Mouse (Mus musculus) kidney, postnatal 25 days (tissue): Measurements from ENCODE around the gene Arhgap44.

Experiments used
- DNase-seq, 2 experiments: peaks; one replicate each; pipeline ENCODE4 v3.0.0; 2021; ENCODE audit warnings: mixed read lengths in 2 of 2

The Arhgap44 gene

GRCm38 (mm10) chr11:65162767-65163120 lies at the start of gene Arhgap44:
Arhgap44 (minus strand) TSS chr11:65162961.
- peak; percentile 76 to 81 for DNase-seq

DNA sequence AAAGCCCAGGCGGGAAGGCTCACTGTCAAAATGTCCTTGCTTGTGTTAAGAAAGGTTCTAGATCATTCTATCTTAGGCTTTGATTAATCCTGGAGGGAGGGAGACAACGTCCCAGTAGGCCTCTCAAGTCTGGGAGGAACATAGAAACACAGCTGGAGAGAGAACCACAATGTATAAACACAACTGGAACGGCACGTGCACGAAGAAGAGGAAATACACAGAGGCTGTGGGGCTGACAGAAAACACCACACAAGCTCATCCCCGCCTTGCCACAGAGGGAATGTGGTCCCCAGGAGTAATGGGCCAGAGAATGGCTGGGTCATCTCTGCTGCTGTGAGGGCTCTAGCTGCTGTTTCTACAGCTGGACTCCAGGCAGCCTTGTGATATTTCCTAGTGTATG lies 48.9 kb upstream of the Arhgap44 start:
- DNase-seq: no peak

DNA sequence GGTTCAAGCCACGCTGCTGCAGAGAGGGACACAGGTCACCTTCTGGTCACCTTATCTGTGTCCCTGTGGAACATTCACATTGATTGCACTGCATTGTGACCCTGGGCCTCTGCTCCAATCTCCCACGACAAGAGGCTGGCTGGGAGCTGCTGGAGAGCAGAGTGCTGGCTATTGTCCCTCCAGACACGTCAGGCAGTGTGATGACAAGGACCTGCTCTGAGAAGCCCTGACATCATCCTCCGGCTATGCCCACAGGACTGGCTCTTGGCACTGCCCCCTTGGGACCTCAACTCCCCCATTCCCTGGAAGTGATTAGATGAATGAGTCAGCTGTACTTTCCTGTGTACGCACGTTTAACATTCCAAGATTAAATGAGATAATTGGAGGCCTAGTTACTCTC lies 46.7 kb upstream of the Arhgap44 start:
- no peak for DNase-seq

GRCm38 (mm10) chr11:65205306-65205705 lies 42.5 kb upstream of the Arhgap44 start:
- DNase-seq: no peak

GRCm38 (mm10) chr11:65204651-65205050 lies 41.9 kb upstream of the Arhgap44 start:
- no peak for DNase-seq

- no peak for DNase-seq
These were observed 40.3 kb upstream of the Arhgap44 start for GRCm38 (mm10) chr11:65203020-65203419.

DNA sequence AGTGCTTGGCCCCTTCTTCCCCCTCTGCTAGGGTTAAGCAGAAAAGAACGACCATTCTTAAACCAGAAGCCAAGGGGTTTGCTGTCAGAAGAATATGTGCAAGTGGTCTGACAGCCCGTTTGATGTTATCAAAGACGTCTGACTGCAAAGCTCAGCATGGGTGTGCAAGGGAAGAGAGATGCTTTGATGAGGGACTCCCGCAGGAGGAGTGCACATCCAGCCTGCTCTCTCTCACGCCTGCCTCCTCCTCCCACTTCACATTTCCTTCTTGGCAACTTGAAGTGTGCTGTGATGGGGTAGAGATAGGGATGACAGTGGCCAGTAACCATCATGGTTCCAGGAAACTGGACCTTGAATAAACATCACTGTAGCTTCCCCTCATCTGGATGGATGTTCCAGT lies 39.5 kb upstream of the Arhgap44 start:
- DNase-seq: no peak

DNA sequence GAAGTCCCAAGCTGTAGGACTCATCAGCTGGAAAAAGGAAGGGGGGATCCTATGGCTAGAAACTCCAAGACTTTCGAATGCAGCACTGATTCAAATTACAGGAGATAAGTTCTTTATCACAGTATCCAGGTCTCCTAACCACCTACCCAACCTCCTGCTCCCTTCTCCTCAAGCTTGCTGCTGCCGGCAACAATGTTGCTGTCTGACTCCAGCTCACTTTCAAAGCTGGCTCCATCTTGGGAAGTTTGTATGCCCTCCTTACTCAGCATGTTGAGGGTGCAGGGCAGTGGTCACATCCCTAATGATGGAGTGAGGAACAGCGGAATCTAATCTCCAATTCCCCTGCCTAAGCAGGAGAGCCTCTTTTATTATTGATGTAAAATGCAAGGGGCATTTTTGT lies 35.3 kb upstream of the Arhgap44 start:
- DNase-seq: no peak

GRCm38 (mm10) chr11:65197280-65197679 lies 34.5 kb upstream of the Arhgap44 start:
- peak; percentile 58 to 85 for DNase-seq

- DNase-seq: peak in 1 of 2 experiments; percentile 7
These were observed 24.2 kb upstream of the Arhgap44 start for GRCm38 (mm10) chr11:65186974-65187373.

- DNase-seq: no peak
These were observed 22.4 kb upstream of the Arhgap44 start for GRCm38 (mm10) chr11:65185114-65185513.

- DNase-seq: peak; percentile 22 to 51
These were observed 7.5 kb upstream of the Arhgap44 start for GRCm38 (mm10) chr11:65170121-65170750.

DNA sequence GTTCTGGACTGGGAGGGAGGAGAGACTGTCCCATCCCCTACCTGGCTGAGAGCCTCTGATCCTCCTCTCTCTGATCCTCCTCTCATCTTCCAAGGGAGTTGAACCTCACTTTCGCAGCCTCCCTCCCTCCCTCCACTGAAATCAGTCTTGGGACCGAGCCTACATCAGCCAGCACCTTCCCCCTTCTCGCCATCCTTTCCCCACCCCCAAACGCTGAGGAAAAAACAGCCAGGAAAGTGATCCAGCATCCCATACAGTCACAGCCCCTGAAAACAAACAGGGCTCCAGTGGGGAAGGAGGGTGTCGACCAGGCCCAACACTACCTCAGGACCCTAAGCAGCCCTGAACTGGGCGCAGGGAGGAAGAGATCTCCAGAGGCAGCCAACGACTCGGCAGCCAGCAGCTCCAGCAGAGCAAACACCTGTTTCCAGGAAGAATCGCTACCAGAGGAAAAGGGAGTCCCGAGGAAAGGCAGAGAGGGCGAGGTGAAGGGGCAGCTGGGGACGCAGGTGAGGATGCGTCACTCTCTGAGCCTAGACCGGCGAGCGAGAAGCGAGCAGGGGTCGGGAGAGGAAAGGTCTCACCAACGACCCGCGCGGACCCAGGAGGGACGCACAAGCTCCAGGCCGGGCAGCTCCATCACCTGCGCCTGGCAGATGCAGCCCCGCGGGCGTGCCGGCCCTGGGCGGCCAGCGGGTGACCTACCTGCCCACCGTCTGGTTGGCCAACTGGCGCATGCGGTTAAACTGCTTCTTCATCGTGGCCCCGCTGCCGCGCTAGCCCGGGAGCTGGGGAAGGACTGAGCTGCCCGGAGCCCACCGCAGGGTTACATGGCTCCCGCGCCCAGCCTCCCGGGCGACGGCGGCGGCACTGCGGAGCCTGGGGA lies 637 bp downstream of the Arhgap44 start:
- DNase-seq: peak; percentile 8 to 49

DNA sequence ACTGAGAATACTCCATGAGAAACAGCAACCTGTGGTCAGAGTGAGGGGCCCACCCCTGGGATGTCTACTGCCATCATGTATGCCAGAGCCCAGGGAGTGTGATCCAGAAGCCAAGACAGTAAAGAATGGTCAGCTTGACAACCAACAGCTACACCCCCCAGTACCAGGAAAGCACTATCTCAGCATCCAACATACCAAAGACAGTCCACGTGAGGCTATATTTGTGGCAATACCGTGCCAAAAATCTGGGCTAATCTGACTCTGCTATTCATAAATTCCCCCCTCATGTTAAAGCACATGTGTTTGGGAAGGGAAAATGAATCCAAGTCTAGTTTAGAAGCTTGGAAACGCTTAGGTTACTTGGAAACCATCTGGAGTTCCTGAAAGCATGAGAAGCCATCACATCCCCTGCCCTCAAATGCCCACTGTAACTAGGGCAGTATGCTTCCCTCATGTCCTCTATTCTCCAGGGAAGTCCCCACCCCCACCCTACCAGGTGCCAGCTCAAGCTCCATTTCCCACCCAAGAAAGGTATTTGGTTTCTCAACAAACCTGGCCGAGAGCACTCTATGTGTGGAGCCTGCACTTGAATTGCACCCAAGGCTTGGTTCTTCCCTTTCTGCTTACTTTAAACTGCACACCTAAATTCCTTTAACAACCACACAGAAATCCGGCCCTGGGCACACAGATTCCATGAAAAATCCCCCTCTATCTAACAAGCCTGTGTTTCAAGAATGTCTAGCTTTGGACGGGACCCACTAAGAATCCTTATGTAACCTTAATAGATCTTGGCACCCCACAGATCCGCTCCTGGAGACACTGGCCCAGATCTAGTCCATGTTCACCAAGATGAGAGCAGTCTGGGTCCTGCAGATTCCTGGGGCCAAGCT lies 1.5 kb downstream of the Arhgap44 start:
- no peak for DNase-seq

- no peak for DNase-seq
These were observed 3.0 kb downstream of the Arhgap44 start, which contains the start of gene 1700086D15Rik for GRCm38 (mm10) chr11:65159791-65160190. 1700086D15Rik (minus strand) TSS chr11:65159891.

- no peak for DNase-seq
These were observed 4.1 kb downstream of the Arhgap44 start for GRCm38 (mm10) chr11:65158658-65158990.

- DNase-seq: no peak
These were observed 4.6 kb downstream of the Arhgap44 start for GRCm38 (mm10) chr11:65157966-65158657.

DNA sequence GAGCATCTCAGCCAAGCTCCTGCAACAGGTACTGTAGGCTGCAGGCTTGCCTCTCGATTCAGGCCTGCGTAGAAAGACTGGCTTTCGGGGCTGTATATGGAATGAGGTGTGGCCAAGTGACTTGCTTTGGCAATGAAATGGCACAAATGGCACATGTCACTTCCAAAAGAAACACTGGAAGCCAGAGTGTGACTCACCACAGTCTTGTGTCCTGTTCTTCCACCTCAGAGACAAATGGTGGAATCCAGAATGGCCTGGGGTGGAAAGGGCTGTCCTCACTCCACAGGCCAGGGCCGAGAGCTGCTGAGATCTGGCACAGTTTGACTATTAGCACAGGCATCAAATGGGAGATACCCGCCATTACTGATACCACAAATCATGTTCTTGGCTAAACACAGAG lies 9.8 kb downstream of the Arhgap44 start:
- no peak for DNase-seq

DNA sequence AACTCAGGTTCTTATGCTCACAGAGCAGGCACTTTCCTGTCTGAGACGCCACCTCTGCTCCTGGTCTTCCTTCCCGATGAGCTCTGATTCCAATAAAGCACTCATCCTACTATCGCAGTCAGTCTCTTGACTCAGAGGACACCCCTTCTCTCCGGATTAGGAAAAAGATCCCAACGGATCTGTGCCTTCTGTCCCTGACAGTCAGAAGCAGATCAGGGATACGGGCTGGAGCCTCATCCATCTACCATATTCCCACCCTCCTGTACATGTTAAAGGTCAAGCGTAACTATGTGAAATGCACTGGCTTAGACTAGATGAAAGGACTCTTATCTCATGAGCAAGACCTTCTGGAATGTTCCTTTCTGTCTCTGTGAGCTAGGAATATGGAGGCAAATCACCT lies 14.3 kb downstream of the Arhgap44 start:
- DNase-seq: no peak

DNA sequence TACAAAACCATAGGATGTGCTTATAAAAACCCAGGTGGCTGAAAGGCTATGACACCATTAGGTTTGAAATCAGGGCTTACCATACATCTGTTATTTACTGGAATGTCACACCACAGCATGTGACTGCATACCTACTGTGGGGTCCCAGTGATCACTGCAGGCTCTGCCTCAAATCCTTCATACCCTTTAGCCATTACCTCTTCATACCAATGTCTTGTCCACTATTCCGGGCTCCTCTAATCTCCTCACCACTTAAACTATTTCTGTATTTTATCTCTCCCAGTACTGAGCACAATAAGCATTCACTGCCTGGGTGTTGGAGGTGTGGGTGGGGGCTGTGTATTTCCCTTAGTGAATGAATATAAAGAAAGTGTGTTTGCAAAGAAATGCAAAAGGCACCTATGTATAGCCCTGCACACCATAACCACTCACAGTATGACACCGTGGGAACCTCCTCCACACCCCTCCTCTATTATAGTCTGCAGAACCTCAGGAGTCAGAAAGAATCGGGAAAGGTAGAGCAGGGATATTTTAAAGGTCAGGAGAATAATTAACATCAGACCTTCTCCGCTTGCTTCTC lies 19.8 kb downstream of the Arhgap44 start:
- DNase-seq: no peak

DNA sequence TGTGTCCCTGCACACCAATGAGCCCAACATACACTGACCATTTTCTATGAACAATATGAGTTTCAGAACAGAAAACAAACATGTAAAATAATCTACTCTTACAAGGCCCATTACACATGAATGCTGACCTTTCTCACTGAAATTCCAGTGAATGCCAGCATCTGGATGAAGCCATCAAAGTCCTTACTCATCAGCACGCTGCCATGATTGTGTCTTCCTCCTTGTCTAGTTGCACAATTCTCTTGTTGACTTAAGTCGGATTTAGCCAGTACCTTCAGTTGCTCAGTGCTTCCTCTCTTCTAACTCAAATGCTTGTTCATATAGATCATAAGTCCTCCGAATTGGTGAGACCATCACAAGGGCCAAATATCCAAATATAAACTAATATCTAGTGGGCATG lies 23.7 kb downstream of the Arhgap44 start:
- DNase-seq: no peak

GRCm38 (mm10) chr11:65137145-65137652 lies 25.6 kb downstream of the Arhgap44 start:
- no peak for DNase-seq
